Mouse (Mus musculus) brain, adult 2 months (tissue): Measurements from ENCODE around the gene Agap1.

ENCODE experiments used
- DNase-seq: peaks from one replicate; pipeline ENCODE4 v3.0.0; 2011; ENCODE audit warnings: low read depth, low spot score

Gene Agap1

GRCm38 (mm10) chr1:89543312-89543711, 88.7 kb downstream of the Agap1 start:
- no peak for DNase-seq

- no peak for DNase-seq
Measured at GRCm38 (mm10) chr1:89544094-89544493, 89.5 kb downstream of the Agap1 start.

GRCm38 (mm10) chr1:89545099-89545498, 90.5 kb downstream of the Agap1 start:
- DNase-seq, result no peak

- peak; percentile 45 for DNase-seq
Measured at GRCm38 (mm10) chr1:89547525-89548504, 93.2 kb downstream of the Agap1 start.

GRCm38 (mm10) chr1:89550061-89550869, 95.7 kb downstream of the Agap1 start:
- no peak for DNase-seq

DNA sequence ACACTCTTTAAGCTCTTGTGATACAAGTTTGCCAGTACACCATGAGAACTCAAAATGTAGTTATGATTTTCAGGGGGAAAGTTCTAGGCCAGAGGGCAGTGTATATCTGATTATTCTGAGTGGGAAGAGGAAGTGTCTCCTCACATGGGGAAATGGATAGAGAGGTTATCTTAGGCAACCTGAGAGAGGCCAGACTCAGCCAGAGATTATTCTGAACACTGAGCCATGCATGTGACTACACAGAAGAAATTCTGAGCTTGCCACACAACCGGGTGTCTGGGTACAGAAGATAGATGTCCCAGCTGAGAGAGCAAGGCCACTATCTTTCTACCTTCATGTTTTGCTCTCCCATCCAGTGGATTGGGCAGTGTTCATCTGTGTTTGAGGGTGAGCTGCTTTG, 97.9 kb downstream of the Agap1 start:
- DNase-seq, result no peak

DNA sequence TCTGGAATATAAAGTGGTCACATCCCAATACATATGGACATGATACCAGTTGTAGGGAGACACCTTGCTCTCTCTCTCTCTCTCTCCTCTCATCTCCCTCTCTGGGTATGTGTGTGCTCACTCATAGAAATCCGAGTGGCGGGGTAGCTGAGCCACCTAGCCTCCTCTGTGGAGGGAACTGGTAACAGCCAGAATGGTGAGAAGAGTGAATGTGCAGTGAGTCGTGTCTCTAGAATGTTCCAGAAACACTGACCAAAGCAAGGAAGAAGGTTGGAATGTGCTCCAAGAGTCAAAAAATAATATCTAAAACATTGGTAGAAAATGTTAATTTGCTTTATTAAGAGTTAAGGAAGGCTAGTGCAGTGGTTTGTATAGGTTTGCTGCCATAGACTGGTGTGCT, 99.2 kb downstream of the Agap1 start:
- DNase-seq, result no peak

DNA sequence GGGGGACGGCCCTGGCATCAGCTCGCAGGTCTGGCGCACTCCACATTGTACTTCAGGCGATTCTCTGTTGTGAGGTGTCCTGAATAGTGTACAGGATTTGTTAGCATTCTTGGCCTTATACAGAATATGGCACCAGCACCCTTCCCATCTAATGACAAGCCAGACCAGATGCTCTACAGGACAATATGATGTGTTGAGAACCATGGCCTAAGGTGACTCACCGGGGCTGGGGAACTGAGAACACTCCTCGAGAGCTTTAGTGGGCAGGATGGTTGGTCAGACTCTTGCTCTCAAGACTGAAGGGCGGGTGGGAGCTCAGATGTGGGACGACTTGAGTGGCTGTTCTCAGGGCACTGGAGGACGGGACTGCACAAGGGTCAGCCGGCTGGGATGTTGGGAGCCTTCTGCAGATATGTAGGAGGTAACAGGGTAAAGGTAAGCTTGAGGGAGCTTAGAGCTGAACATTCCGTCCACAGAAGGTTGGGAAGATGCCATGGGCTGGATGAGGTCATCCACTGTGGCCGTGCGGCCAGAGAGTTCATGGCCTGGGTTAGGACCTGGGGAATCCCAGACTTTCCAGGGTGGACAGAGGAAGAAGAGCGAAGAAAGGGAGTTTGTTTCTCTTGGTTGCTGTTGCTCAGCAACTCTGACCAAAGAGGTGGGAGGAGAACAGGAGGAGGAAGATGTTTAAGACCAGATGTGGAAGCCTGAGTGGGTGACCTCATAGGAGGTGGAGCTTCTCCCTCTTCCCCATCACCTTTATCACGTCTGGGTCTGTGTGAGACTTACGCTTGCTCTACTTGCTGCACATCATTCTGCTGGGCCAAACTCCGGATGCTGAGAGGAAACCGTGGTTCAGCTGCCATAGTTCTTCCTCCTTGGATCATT, 100.6 kb downstream of the Agap1 start:
- DNase-seq, result no peak

DNA sequence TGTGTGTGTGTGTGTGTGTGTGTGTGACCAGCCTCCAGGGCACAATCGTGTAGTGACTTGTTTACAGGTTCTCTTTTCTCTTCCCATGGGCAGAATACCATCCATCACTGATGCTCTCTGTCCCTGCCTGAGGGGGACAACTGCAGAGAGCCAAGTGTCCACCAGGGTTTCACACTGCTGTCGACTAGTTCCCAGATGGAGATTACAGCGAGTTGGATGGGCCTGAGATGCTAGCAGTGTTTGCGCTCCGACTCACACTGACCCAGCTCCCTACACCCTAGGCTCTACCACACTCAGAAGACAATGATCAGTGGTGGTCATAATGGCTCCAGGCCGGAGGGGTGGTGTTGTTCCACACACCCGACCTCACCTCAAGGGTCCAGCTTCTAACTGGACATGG, 101.4 kb downstream of the Agap1 start:
- DNase-seq, result no peak

DNA sequence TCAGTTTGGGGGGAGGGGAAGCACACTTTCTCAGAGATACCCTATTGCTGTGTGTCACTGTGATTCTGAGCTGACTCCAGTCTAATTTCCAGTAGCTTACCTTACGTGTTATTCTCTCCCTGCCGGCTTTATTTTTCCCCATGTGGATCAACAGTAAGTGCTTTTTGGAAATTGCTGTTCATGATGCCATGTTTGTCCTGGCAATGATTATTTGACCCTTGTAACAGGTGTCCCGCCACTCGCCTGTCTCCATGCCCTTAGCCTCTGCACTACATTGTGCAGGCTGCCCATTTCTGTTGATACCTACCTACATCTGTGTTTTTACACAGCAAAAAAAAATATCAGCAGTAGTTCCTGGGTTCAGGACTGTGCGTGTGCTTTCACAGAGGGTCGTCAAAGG, 102.8 kb downstream of the Agap1 start:
- DNase-seq, result no peak

- DNase-seq, result peak; percentile 70
Measured at GRCm38 (mm10) chr1:89558080-89558479, 103.5 kb downstream of the Agap1 start.

DNA sequence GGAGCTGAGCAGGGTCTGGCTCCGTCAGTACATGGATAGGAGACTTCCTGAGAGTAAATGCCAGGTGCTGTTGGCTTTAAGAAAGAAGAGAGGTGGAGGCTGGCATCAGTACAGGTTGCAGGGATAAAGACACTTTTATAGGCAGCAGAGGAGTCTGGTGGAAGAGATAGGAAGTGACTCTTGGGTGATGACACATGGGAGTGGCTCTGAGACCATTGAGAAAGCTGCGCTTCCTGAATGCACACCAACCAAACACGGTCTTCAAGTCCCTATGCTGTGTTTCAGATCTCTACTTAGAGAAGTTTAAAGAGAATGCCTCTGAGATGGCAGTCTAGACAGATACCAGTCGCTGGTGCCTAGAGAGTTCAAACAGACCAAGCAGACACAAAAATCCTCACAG, 108.8 kb downstream of the Agap1 start:
- no peak for DNase-seq

DNA sequence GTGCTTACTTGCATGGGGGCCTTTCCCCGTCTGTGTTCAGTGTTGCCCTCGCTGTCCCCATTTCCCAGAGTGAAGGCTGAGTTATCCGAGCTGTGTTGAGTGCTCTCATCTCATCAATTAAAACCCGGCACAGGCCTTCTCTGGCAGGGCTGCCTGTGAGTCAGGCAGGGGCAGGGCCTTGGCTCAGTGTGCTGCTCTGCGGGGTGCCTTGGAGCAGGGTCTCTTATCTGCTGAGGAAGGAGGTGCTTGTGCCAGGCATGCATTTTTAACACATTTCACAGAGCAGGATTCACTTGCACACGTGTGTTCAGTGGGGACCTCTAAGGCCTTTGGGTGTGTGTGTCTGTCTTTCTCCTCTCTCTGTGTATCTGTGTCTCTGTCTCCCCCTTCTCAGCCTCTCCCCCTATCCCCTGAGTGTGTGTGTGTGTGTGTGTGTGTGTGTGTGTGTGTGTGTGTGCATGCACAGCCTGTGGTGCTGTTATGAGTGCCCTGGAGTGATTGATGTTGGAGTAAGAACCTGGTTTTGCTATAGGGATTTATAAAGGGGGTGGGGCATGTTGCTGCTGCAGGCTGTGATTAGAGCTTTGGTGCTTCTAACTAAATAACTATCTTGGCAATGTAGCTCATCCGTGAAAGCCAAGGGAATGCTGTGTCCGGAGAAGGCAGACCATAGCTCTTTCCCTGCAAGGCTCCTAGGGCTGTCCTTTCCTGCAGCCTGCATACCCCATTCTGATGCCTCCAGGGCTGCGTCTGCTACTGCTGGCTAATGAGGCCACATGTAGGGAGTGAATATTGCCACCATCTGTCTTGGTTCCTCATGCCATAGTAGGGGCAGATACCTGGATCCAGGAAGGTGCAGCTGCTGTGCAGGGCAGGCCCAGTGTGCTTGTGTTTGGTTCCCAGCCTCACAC, 112.2 kb downstream of the Agap1 start:
- DNase-seq, result peak; percentile 70

DNA sequence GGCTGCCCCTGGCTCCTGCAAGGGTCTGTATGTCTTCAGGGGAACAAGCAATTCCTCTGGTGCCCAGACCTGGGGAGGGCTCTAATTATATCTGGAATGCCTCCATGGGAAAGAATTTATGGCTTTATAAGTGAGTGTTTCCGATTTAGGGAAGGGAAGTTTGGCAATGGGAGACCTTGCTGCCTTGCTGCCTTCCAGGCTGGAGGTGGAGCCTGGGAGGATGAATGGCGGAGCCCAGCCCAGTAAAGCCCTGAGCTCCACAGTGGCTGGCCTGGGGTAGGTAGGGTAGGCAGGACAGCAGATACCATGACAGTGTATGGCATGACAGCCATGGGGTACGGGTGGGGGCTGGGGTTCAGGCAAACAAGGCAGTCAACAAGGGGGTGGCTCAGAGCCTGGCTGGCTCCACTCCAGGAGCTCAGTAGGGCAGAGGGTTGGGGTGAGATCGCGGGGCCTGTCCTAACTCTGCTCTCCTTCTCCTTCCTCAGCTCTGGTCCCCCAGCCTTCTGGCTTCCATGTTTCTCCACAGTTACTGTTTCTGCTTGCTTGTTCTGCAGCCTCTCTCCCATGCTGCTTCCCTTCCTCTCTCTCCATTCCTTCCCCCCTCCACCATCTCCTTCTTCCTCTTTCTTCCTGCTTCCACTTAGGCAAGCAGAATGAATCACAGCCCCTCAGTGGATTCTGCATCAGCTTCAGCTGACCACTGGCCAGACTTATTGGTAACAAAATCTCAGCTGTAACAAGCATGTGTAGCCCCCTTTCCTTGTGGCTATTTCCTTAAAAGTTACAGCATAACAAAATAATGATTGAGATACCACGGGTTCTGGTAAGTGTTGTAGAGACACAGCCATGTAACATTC, 114.2 kb downstream of the Agap1 start:
- DNase-seq, result no peak

DNA sequence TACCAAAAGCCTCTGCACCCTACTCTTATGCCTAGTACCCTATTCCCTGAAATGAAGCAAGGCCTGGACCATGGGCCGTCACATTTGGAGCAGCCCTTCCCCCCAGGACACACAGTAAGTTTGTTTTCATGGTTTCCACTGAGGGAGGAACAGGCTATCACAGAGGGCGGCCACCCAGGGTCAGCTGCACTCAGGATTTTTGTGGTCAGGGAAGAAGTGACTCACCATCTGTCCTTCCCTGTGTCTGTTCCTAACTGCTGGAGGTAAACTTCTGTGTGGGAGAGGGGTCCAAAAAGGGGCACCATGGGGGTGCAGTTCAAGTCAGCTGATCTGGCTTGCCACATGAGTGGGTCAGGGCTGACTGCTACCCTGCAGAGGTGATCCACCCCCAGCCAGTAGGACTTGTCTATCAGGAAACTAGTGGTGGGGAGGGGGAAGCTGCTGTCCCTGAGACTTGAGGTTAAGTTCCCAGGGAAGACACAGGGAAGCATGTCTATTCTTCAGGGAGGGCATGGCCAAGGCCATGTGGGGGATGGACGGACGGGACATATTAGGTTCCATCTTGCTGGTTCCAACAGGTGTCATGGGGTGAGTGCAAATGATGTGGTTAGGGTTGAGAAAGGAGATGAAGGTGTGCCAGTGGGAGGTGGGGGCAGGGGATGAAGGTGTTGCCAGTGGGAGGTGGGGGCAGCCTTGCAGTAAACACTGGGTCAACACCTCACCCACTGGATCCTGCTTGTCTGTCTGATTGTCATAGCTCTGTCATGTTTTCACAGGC, 116.1 kb downstream of the Agap1 start:
- DNase-seq, result no peak

GRCm38 (mm10) chr1:89573486-89573885, 118.9 kb downstream of the Agap1 start:
- DNase-seq, result peak; percentile 77

GRCm38 (mm10) chr1:89574941-89575890, 120.6 kb downstream of the Agap1 start:
- peak; percentile 76 for DNase-seq
